Mouse (Mus musculus): ENCODE results near the gene Iffo1. TPM values are rescaled to one million over a fixed set of nuclear protein-coding genes. Genes with fewer than 3 reads are reported as not detected.
A peak's percentile ranks its signal among the peaks of the same experiment; 100 is the strongest.

Iffo1 gene
- total and polyA plus RNA-seq, 3 experiments = 96.1 to 96.9 TPM; not detected in 1

DNA sequence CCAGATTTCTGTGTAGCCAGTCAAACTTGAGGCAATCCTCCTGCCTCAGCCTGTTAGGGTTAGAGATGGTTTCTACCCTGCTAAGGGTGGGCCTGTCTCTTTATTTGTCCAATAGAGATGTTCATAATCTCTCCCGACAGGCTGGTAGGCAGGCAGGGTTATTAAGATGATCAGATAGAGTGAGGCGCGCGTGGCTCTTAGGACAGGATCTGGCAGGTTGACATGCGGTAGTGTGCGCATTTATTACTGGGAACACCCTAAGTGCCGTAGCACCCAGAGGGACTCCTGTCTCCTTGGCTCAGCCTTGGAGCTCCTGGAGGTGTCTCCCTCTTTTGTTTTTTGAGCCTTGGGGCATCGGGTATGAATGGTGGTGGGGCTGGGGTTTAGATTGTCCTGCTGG is 10.2 kb downstream of the Iffo1 start (continued):
- TF ChIP-seq TBP (IDR thresholded peaks at IDR 0.05; ENCODE audit: low read depth, low read length) = 0 out of 2 replicates have a peak, but pooled peaks have one; percentile 16
- TF ChIP-seq SIN3A (IDR thresholded peaks at IDR 0.05; ENCODE audit: low read length) = peak; percentile 71; the same call in 1 of the 2 replicates
- no peak for TF ChIP-seq NELFE (IDR thresholded peaks at IDR 0.05; ENCODE audit: low read depth, low read length)
- no peak for TF ChIP-seq MAFK (IDR thresholded peaks at IDR 0.05; ENCODE audit: borderline replicate concordance, low read depth, low read length)
- peak; percentile 42; the same call in 1 of the 2 replicates for TF ChIP-seq ETS1 (IDR thresholded peaks at IDR 0.05; ENCODE audit: low read depth, low read length)
- no peak for TF ChIP-seq MEF2A (IDR thresholded peaks at IDR 0.05; ENCODE audit: extremely low read depth, insufficient replicate concordance, low read depth, low read length, poor library complexity, severe bottlenecking)

DNA sequence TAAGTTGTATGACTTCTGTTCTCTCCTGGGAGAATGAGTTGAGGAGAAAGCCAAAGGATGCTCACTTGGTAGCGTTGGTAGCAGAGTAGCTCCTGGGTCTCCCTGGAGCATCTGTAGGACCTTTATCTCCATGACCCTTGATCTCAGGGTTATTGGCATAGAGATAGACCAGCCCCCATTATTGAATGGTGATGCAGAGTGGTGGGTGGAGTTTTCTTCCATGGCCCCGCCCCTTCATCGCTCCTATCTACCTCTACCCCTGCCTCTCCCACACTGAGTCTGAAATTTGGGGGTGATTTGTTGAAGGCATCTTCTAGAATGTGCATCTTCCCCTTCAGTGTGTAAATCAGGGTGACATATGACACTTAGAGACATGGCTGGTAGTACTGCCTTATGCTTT is 11.4 kb downstream of the Iffo1 start:
- Histone ChIP-seq H3K36me3 (ENCODE audit: control insufficient read depth in 1 of 2, insufficient read depth in 2 of 2, low read length in 2 of 2) (peaks cover 0 to 41% of the 10 kb centered on the region in 2 experiments; a peak in 2 of 4 replicates), H3K79me2 (ENCODE audit: control insufficient read depth, insufficient read depth, low read length, poor library complexity) (peaks cover 52% of the 10 kb centered on the region), H3K4me1 (ENCODE audit: control insufficient read depth in 1 of 2, insufficient read depth in 2 of 2, low read length in 2 of 2) (peaks cover 0 to 55% of the 10 kb centered on the region in 2 experiments), H3K9ac (ENCODE audit: control insufficient read depth, low read depth, low read length, poor library complexity, severe bottlenecking) (peak overlapping the region; percentile 68; the same call in 1 of the 2 replicates), H3K27me3 (ENCODE audit: control insufficient read depth in 1 of 2, insufficient read depth in 2 of 2, low read length in 2 of 2) (no peaks in the 10 kb centered on the region), H3K4me3 (ENCODE audit: control insufficient read depth in 1 of 2, insufficient read depth in 1 of 2, low read depth in 2 of 2, low read length in 2 of 2) (peak overlapping the region in 1 of 2 experiments; percentile 52; a peak in 1 of 4 replicates), H3K27ac (ENCODE audit: control insufficient read depth, low read depth, low read length) (no peak overlapping the region), H3K9me3 (replicated peaks; ENCODE audit: insufficient read depth, low read length) (no peaks in the 10 kb centered on the region)
- no peak for DNase-seq (ENCODE audit: low read depth, low spot score)
- TF ChIP-seq MXI1 (IDR thresholded peaks at IDR 0.05; ENCODE audit: low read depth, low read length) (no peak), JUND (IDR thresholded peaks at IDR 0.05; ENCODE audit: low read depth, low read length) (no peak), POLR2AphosphoS2 (IDR thresholded peaks at IDR 0.05; ENCODE audit: low read length) (no peak), RAD21 (IDR thresholded peaks at IDR 0.05; ENCODE audit: low read depth, low read length) (no peak), ZKSCAN1 (IDR thresholded peaks at IDR 0.05; ENCODE audit: low read depth, low read length) (no peak), MAFK (IDR thresholded peaks at IDR 0.05; ENCODE audit: borderline replicate concordance, low read depth, low read length) (no peak), SIN3A (IDR thresholded peaks at IDR 0.05; ENCODE audit: low read length) (no peak), TCF12 (IDR thresholded peaks at IDR 0.05; ENCODE audit: low read depth, low read length) (no peak), POLR2A (IDR thresholded peaks at IDR 0.05; ENCODE audit: control insufficient read depth in 1 of 2, insufficient read depth in 1 of 2, low read depth in 1 of 2, low read length in 2 of 2, poor library complexity in 1 of 2) (no peak), ELF1 (IDR thresholded peaks at IDR 0.05; ENCODE audit: low read depth, low read length) (no peak)

DNA sequence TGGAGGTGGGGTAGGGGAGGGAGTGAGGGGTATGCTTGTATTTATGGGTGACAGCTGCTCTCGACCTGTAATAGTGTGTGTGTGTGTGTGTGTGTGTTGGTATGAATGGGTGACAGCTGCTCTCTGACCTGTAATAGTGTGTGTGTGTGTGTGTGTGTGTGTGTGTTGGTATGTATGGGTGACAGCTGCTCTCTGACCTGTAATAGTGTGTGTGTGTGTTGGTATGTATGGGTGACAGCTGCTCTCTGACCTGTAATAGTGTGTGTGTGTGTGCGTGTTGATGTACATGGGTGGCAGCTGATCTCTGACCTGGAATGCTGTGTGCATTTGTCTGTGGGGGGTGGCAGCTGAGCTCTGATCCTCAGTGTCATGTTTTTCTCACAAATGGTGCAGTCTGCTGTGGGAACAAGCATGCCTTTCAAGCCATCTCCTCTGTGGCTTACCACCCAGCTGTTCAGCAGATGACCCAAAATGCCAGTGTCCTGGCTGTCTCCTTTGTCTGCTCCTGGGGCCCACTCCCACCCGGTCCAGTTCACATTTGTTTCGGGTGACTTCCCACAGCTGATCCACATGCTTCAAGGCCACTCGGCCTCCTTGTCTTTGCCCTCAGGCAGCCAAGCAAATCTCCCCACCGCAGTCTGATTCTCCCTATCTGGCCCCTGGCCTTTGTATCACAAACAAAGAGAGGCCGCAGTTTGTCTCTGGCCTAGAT is 12.0 kb downstream of the Iffo1 start:
- no peak for TF ChIP-seq POLR2AphosphoS2 (IDR thresholded peaks at IDR 0.05; ENCODE audit: low read length)
- no peak for TF ChIP-seq CTCF (IDR thresholded peaks at IDR 0.05 in 2 of 3, conservative IDR thresholded peaks at IDR 0.05 in 1 of 3; ENCODE audit: control insufficient read depth in 1 of 3, insufficient read depth in 1 of 3, low read depth in 2 of 3, low read length in 3 of 3, poor library complexity in 1 of 3, severe bottlenecking in 1 of 3)
- no peak for TF ChIP-seq POLR2AphosphoS5 (IDR thresholded peaks at IDR 0.05; ENCODE audit: borderline replicate concordance, low read depth, low read length)
- TF ChIP-seq NELFE (IDR thresholded peaks at IDR 0.05; ENCODE audit: low read depth, low read length) = no peak
- no peak for TF ChIP-seq ZNF384 (IDR thresholded peaks at IDR 0.05; ENCODE audit: low read depth, low read length)
- no peak for TF ChIP-seq MXI1 (IDR thresholded peaks at IDR 0.05; ENCODE audit: low read depth, low read length)
- TF ChIP-seq USF2 (IDR thresholded peaks at IDR 0.05; ENCODE audit: borderline replicate concordance in 1 of 2, insufficient read depth in 1 of 2, low read depth in 1 of 2, low read length in 2 of 2) = no peak
- TF ChIP-seq E2F4 (IDR thresholded peaks at IDR 0.05; ENCODE audit: borderline replicate concordance, low read depth, low read length) = no peak
- no peak for TF ChIP-seq ZKSCAN1 (IDR thresholded peaks at IDR 0.05; ENCODE audit: low read depth, low read length)
- no peak for TF ChIP-seq MYC (IDR thresholded peaks at IDR 0.05; ENCODE audit: low read depth, low read length)
- TF ChIP-seq ZMIZ1 (IDR thresholded peaks at IDR 0.05; ENCODE audit: low read depth, low read length) = no peak
- Histone ChIP-seq H3K27me3 (ENCODE audit: control insufficient read depth in 1 of 2, insufficient read depth in 2 of 2, low read length in 2 of 2) (no peaks in the 10 kb centered on the region), H3K36me3 (ENCODE audit: control insufficient read depth in 1 of 2, insufficient read depth in 2 of 2, low read length in 2 of 2) (peaks cover 0 to 35% of the 10 kb centered on the region in 2 experiments; a peak in 2 of 4 replicates), H3K4me1 (ENCODE audit: control insufficient read depth in 1 of 2, insufficient read depth in 2 of 2, low read length in 2 of 2) (peaks cover 0 to 50% of the 10 kb centered on the region in 2 experiments), H3K27ac (ENCODE audit: control insufficient read depth, low read depth, low read length) (no peak overlapping the region), H3K79me2 (ENCODE audit: control insufficient read depth, insufficient read depth, low read length, poor library complexity) (peaks cover 51% of the 10 kb centered on the region), H3K9ac (ENCODE audit: control insufficient read depth, low read depth, low read length, poor library complexity, severe bottlenecking) (no peak overlapping the region), H3K9me3 (replicated peaks; ENCODE audit: insufficient read depth, low read length) (no peaks in the 10 kb centered on the region), H3K4me3 (ENCODE audit: control insufficient read depth in 1 of 2, insufficient read depth in 1 of 2, low read depth in 2 of 2, low read length in 2 of 2) (no peak overlapping the region)
- DNase-seq (ENCODE audit: low read depth, low spot score) = no peak

Measured in MEL (cell line).